Mouse (Mus musculus): ENCODE results near the gene Pes1. TPM values are rescaled to one million over a fixed set of nuclear protein-coding genes. Genes with fewer than 3 reads are reported as not detected.
A peak's percentile ranks its signal among the peaks of the same experiment; 100 is the strongest.
"Not testable (repeated sequence)": the region's sequence is repeated elsewhere in the genome, so short reads cannot be mapped to it uniquely, and the experiment has no call there.

The Pes1 gene
- polyA plus RNA-seq, 1 experiment from 2014 or later: 75.7 TPM

- H3K27me3 ChIP-seq (replicated peaks): peaks cover 41% of the 10 kb centered on the region
- no peak overlapping the region for H3K4me2 ChIP-seq (replicated peaks)
- H3K9me3 ChIP-seq: no peaks in the 10 kb centered on the region
- no peak for ATAC-seq (ENCODE audit: low FRiP score, low read depth)
- H3K36me3 ChIP-seq: no peaks in the 10 kb centered on the region
- H3K4me3 ChIP-seq: no peak overlapping the region
- H3K9ac ChIP-seq: no peak overlapping the region
- 89% methylated on average over 5 of the region's 5 CpGs for WGBS
- H3K27ac ChIP-seq: no peak overlapping the region
- H3K4me1 ChIP-seq: 0 out of 2 replicates have a peak, but pooled peaks cover 8% of the 10 kb centered on the region
These were observed 31.7 kb downstream of the Pes1 start for GRCm38 (mm10) chr11:3995511-3995910.

GRCm38 (mm10) chr11:3996840-3997239 lies 33.1 kb downstream of the Pes1 start:
- no peak overlapping the region for H3K27ac ChIP-seq
- WGBS: 88% methylated on average over 3 of the region's 3 CpGs
- no peaks in the 10 kb centered on the region for H3K9me3 ChIP-seq
- no peak overlapping the region for H3K4me3 ChIP-seq
- ATAC-seq (ENCODE audit: low FRiP score, low read depth): no peak
- H3K36me3 ChIP-seq: no peaks in the 10 kb centered on the region
- no peak overlapping the region for H3K9ac ChIP-seq
- 0 out of 2 replicates have a peak, but pooled peaks cover 8% of the 10 kb centered on the region for H3K4me1 ChIP-seq
- no peak overlapping the region for H3K4me2 ChIP-seq (replicated peaks)
- H3K27me3 ChIP-seq (replicated peaks): peaks cover 45% of the 10 kb centered on the region

- H3K27ac ChIP-seq: no peak overlapping the region
- 7% methylated on average over 66 of the region's 66 CpGs for WGBS
- no peaks in the 10 kb centered on the region for H3K9me3 ChIP-seq
- 0 out of 2 replicates have a peak, but pooled peaks cover 8% of the 10 kb centered on the region for H3K4me1 ChIP-seq
- H3K4me2 ChIP-seq (replicated peaks): peak overlapping the region; percentile 55
- H3K27me3 ChIP-seq (replicated peaks): peaks cover 45% of the 10 kb centered on the region
- H3K4me3 ChIP-seq: peak overlapping the region; percentile 25
- no peak for ATAC-seq (ENCODE audit: low FRiP score, low read depth)
- no peak overlapping the region; the same call in 1 of the 2 replicates for H3K9ac ChIP-seq
- H3K36me3 ChIP-seq: no peaks in the 10 kb centered on the region
These were observed 34.4 kb downstream of the Pes1 start for GRCm38 (mm10) chr11:3997978-3998720.

GRCm38 (mm10) chr11:3999547-3999946 lies 35.8 kb downstream of the Pes1 start:
- no peaks in the 10 kb centered on the region for H3K36me3 ChIP-seq
- H3K4me1 ChIP-seq: 0 out of 2 replicates have a peak, but pooled peaks cover 8% of the 10 kb centered on the region
- no peak overlapping the region for H3K27ac ChIP-seq
- no peak for ATAC-seq (ENCODE audit: low FRiP score, low read depth)
- H3K4me3 ChIP-seq: no peak overlapping the region
- WGBS: 53% methylated on average over 5 of the region's 5 CpGs
- H3K9ac ChIP-seq: no peak overlapping the region
- peaks cover 45% of the 10 kb centered on the region for H3K27me3 ChIP-seq (replicated peaks)
- H3K9me3 ChIP-seq: no peaks in the 10 kb centered on the region
- H3K4me2 ChIP-seq (replicated peaks): no peak overlapping the region

DNA sequence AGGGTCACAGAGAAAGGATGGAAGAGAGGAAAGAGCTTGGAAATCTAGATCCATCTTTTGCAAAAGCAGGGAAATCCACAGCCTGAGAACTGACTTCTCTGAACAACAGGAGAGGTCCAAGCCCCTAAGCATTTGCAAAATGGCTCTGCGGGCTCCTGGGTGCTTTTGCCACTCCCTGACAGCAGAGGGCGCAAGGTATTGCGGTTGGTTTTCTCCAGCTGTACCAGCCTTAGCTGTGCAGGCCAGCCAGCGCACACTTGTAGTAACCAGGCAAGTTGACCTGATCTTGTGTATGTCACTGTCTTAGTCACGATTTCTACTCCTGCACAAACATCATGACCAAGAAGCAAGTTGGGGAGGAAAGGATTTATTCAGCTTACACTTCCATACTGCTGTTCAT lies 37.8 kb downstream of the Pes1 start:
- no peak for ATAC-seq (ENCODE audit: low FRiP score, low read depth)
- 9% methylated on average over 5 of the region's 5 CpGs for WGBS
- Histone ChIP-seq H3K9ac (no peak overlapping the region), H3K27ac (no peak overlapping the region), H3K4me2 (replicated peaks) (no peak overlapping the region), H3K4me1 (0 out of 2 replicates have a peak, but pooled peaks cover 8% of the 10 kb centered on the region), H3K27me3 (replicated peaks) (peaks cover 41% of the 10 kb centered on the region), H3K4me3 (no peak overlapping the region), H3K9me3 (no peaks in the 10 kb centered on the region), H3K36me3 (no peaks in the 10 kb centered on the region)

DNA sequence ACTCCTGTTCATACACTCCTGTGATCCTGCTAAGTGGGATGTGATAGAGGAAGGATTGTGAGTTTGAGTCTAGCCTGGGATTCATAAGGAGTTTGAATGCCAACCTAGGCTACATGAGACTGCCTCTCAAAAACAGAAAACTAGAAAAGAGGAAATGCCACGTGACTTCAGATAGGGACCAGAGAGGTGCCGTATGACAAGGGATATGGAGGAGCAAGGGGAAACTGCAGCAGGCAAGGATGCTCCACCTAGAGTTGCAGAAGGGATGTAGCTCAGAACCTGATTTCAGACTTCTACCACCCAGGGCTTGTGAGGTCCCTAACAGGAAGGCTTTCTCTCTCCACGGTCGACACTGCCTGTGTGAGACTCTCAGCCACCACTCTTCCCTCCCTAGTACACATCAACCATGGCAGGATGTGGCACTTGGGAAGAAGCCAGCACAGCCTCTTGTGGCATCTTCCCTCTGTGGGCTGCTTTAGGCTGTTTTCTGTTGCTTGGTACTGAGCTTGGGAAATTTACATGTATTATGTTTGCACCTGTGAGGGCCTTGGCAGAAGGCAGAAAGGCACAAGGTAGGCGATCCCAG lies 41.5 kb downstream of the Pes1 start:
- Histone ChIP-seq H3K27ac (no peak overlapping the region), H3K27me3 (replicated peaks) (peaks cover 6% of the 10 kb centered on the region; the same call in 1 of the 2 replicates), H3K4me1 (no peaks in the 10 kb centered on the region), H3K9me3 (no peaks in the 10 kb centered on the region), H3K4me2 (replicated peaks) (no peak overlapping the region), H3K9ac (no peak overlapping the region), H3K36me3 (no peaks in the 10 kb centered on the region), H3K4me3 (no peak overlapping the region)
- WGBS: 74% methylated on average over 5 of the region's 5 CpGs
- no peak for ATAC-seq (ENCODE audit: low FRiP score, low read depth)

GRCm38 (mm10) chr11:4006462-4006861 lies 42.7 kb downstream of the Pes1 start:
- 84% methylated on average over 3 of the region's 3 CpGs for WGBS

DNA sequence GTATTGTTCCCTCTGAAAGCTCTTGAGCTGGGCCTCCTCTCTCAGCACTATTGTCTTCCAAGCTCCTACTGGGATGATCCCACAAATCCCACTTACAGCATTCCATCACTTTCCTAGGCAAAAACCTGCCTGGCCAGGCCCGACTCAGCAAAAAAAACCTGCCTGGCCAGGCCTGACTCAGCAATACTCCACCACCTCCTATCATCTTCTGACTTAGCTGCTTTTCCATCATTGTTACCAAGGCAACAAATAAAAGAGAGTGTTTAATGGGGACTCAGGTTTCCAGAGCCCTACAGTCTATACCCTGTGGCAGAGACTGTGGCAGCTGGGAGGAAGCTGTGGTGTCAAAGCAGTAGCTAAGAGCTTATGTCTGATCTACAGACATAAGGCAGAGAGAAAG lies 48.8 kb downstream of the Pes1 start:
- no peaks in the 10 kb centered on the region for H3K9me3 ChIP-seq
- no peaks in the 10 kb centered on the region for H3K27me3 ChIP-seq (replicated peaks)
- H3K4me3 ChIP-seq: no peak overlapping the region
- H3K36me3 ChIP-seq: no peaks in the 10 kb centered on the region
- H3K4me2 ChIP-seq (replicated peaks): no peak overlapping the region
- H3K27ac ChIP-seq: no peak overlapping the region
- no peak for ATAC-seq (ENCODE audit: low FRiP score, low read depth)
- WGBS: 85% methylated on average over 1 of the region's 1 CpGs
- no peak overlapping the region for H3K9ac ChIP-seq
- H3K4me1 ChIP-seq: no peaks in the 10 kb centered on the region

More at GRCm38 (mm10) chr11:4006462-4006861, 42.7 kb downstream of the Pes1 start:
- Histone ChIP-seq H3K27me3 (replicated peaks) (no peaks in the 10 kb centered on the region), H3K27ac (no peak overlapping the region), H3K36me3 (no peaks in the 10 kb centered on the region), H3K4me3 (no peak overlapping the region), H3K4me2 (replicated peaks) (no peak overlapping the region), H3K9ac (no peak overlapping the region), H3K4me1 (no peaks in the 10 kb centered on the region), H3K9me3 (no peaks in the 10 kb centered on the region)
- ATAC-seq (ENCODE audit: low FRiP score, low read depth): no peak

DNA sequence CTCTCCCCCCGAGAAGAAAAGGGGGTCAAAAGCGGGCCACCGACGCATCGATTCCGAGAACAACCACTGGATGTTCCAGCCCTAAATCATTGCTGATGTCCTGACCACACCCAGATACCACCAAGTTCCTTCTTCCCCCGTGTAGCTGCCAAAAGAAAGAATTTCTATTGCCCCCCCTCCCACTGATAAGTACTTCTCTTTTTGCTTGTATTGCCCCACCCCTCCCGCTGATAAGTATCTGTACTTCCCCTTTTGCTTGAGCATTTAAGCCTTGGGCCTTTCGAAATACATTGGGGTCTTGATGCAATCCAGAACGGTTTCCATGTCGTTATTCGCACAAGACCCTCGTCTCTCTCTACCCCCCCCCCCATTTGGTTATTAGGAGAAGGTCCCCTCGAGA lies 52.0 kb downstream of the Pes1 start:
- WGBS: 87% methylated on average over 14 of the region's 14 CpGs
- ATAC-seq (ENCODE audit: low FRiP score, low read depth): not testable (repeated sequence)

DNA sequence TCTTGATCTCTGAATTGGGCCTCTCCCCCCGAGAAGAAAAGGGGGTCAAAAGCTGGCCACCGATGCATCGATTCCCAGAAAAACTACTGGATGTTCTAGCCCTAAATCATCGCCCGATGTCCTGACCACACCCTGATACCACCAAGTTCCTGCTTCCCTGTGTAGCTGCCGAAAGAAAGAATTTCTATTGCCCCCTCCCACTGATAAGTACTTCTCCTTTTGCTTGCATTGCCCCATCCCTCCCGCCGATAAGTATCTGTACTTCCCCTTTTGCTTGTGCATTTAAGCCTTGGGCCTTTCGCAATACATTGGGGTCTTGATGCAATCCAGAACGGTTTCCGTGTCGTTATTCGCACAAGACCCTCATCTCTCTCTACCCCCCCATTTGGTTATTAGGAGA lies 58.3 kb downstream of the Pes1 start:
- 94% methylated on average over 13 of the region's 13 CpGs for WGBS
- not testable (repeated sequence) for H3K4me3 ChIP-seq

More for the DNA sequence above, 52.0 kb downstream of the Pes1 start:
- H3K27me3 ChIP-seq (replicated peaks); H3K36me3 ChIP-seq; H3K9me3 ChIP-seq; H3K9ac ChIP-seq; H3K4me3 ChIP-seq; H3K4me1 ChIP-seq; H3K4me2 ChIP-seq (replicated peaks); H3K27ac ChIP-seq: not testable (repeated sequence)

GRCm38 (mm10) chr11:4023321-4023720 lies 59.5 kb downstream of the Pes1 start:
- H3K4me1 ChIP-seq: no peaks in the 10 kb centered on the region
- no peaks in the 10 kb centered on the region for H3K27me3 ChIP-seq (replicated peaks)
- no peaks in the 10 kb centered on the region for H3K9me3 ChIP-seq
- 76% methylated on average over 2 of the region's 2 CpGs for whole genome bisulfite sequencing
- no peak overlapping the region for H3K4me3 ChIP-seq
- H3K4me2 ChIP-seq (replicated peaks): no peak overlapping the region
- H3K9ac ChIP-seq: no peak overlapping the region
- no peak overlapping the region for H3K27ac ChIP-seq
- H3K36me3 ChIP-seq: no peaks in the 10 kb centered on the region
- no peak for ATAC-seq (ENCODE audit: low FRiP score, low read depth)

More for the DNA sequence above, 58.3 kb downstream of the Pes1 start:
- not testable (repeated sequence) for H3K4me1 ChIP-seq; H3K27me3 ChIP-seq (replicated peaks); ATAC-seq (ENCODE audit: low FRiP score, low read depth); H3K36me3 ChIP-seq; H3K9me3 ChIP-seq; H3K27ac ChIP-seq; H3K4me2 ChIP-seq (replicated peaks); H3K9ac ChIP-seq

DNA sequence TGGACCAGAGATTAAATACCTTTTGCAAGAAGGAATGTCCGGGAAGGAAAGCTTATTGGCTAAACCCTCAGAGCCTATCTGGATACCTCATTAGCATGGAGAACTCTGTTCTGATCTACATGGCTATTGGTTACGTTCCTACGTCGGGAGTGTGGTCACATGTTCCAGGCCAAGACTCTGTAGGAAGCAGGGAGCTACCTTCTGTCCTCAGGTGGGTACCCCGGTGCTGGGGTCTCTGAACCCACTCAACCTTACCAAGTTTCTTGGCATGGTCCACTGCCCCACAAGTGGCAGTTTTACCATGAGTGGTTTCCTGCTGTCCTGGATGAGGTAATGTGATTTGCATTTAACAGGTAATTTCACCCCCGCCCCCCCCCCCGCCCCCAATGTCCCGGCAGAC lies 63.3 kb downstream of the Pes1 start:
- Histone ChIP-seq H3K9me3 (no peaks in the 10 kb centered on the region), H3K9ac (no peak overlapping the region), H3K4me1 (no peaks in the 10 kb centered on the region), H3K27me3 (replicated peaks) (peaks cover 10% of the 10 kb centered on the region; the same call in 1 of the 2 replicates), H3K36me3 (no peaks in the 10 kb centered on the region), H3K4me3 (no peak overlapping the region), H3K27ac (no peak overlapping the region), H3K4me2 (replicated peaks) (no peak overlapping the region)
- no peak for ATAC-seq (ENCODE audit: low FRiP score, low read depth)
- WGBS: 82% methylated on average over 8 of the region's 8 CpGs

Data from neural tube, embryonic 12.5 days (tissue).